Mouse (Mus musculus): ENCODE results near the gene Slc17a7. TPM values are rescaled to one million over a fixed set of nuclear protein-coding genes. Genes with fewer than 3 reads are reported as not detected.

Gene Slc17a7
- polyA plus RNA-seq, 1 experiment from 2014 or later: not detected

GRCm38 (mm10) chr7:45193871-45194785 is 30.4 kb downstream of the Slc17a7 start:
- no peaks in the 10 kb centered on the region for H3K9me3 ChIP-seq (replicated peaks)
- no peaks in the 10 kb centered on the region for H3K36me3 ChIP-seq (replicated peaks)
- no peak overlapping the region for H3K4me3 ChIP-seq (replicated peaks)
- H3K4me1 ChIP-seq (replicated peaks): no peaks in the 10 kb centered on the region
- 59% methylated on average over 17 of the region's 17 CpGs for WGBS (ENCODE audit: insufficient replicate concordance)
- H3K9ac ChIP-seq: no peak overlapping the region
- H3K27ac ChIP-seq (replicated peaks): no peak overlapping the region
- H3K27me3 ChIP-seq: peaks cover 76% of the 10 kb centered on the region
- no peak for ATAC-seq (ENCODE audit: insufficient read depth)
- H3K4me2 ChIP-seq: no peak overlapping the region

- Histone ChIP-seq H3K27ac (replicated peaks) (no peak overlapping the region), H3K27me3 (peaks cover 69% of the 10 kb centered on the region), H3K36me3 (replicated peaks) (no peaks in the 10 kb centered on the region), H3K9ac (no peak overlapping the region), H3K9me3 (replicated peaks) (no peaks in the 10 kb centered on the region), H3K4me3 (replicated peaks) (no peak overlapping the region), H3K4me2 (no peak overlapping the region), H3K4me1 (replicated peaks) (no peaks in the 10 kb centered on the region)
- ATAC-seq (ENCODE audit: insufficient read depth): no peak
- WGBS (ENCODE audit: insufficient replicate concordance): 52% methylated on average over 13 of the region's 13 CpGs
These were observed 31.8 kb downstream of the Slc17a7 start for GRCm38 (mm10) chr7:45195341-45196175.

GRCm38 (mm10) chr7:45196176-45196535 is 32.4 kb downstream of the Slc17a7 start:
- Histone ChIP-seq H3K4me3 (replicated peaks) (no peak overlapping the region), H3K4me2 (no peak overlapping the region), H3K36me3 (replicated peaks) (no peaks in the 10 kb centered on the region), H3K27me3 (peaks cover 64% of the 10 kb centered on the region), H3K4me1 (replicated peaks) (no peaks in the 10 kb centered on the region), H3K9me3 (replicated peaks) (no peaks in the 10 kb centered on the region), H3K27ac (replicated peaks) (no peak overlapping the region), H3K9ac (no peak overlapping the region)
- no peak for ATAC-seq (ENCODE audit: insufficient read depth)
- 58% methylated on average over 4 of the region's 4 CpGs for WGBS (ENCODE audit: insufficient replicate concordance)

GRCm38 (mm10) chr7:45196994-45197393 is 33.2 kb downstream of the Slc17a7 start:
- no peak overlapping the region for H3K4me2 ChIP-seq

GRCm38 (mm10) chr7:45198435-45198834 is 34.7 kb downstream of the Slc17a7 start:
- no peaks in the 10 kb centered on the region for H3K4me1 ChIP-seq (replicated peaks)
- H3K9ac ChIP-seq: no peak overlapping the region
- H3K4me2 ChIP-seq: no peak overlapping the region
- no peak for ATAC-seq (ENCODE audit: insufficient read depth)
- H3K27ac ChIP-seq (replicated peaks): no peak overlapping the region
- no peak overlapping the region for H3K4me3 ChIP-seq (replicated peaks)
- WGBS (ENCODE audit: insufficient replicate concordance): 8% methylated on average over 5 of the region's 5 CpGs
- peaks cover 50% of the 10 kb centered on the region for H3K27me3 ChIP-seq
- no peaks in the 10 kb centered on the region for H3K9me3 ChIP-seq (replicated peaks)
- H3K36me3 ChIP-seq (replicated peaks): no peaks in the 10 kb centered on the region

More at GRCm38 (mm10) chr7:45196994-45197393, 33.2 kb downstream of the Slc17a7 start:
- Histone ChIP-seq H3K27ac (replicated peaks) (no peak overlapping the region), H3K9me3 (replicated peaks) (no peaks in the 10 kb centered on the region), H3K9ac (no peak overlapping the region), H3K27me3 (peaks cover 56% of the 10 kb centered on the region), H3K4me3 (replicated peaks) (no peak overlapping the region), H3K4me1 (replicated peaks) (no peaks in the 10 kb centered on the region), H3K36me3 (replicated peaks) (no peaks in the 10 kb centered on the region)
- no peak for ATAC-seq (ENCODE audit: insufficient read depth)
- 41% methylated on average over 5 of the region's 5 CpGs for WGBS (ENCODE audit: insufficient replicate concordance)

GRCm38 (mm10) chr7:45198961-45199360 is 35.2 kb downstream of the Slc17a7 start:
- H3K9ac ChIP-seq: no peak overlapping the region
- no peaks in the 10 kb centered on the region for H3K36me3 ChIP-seq (replicated peaks)
- H3K4me1 ChIP-seq (replicated peaks): no peaks in the 10 kb centered on the region
- no peak overlapping the region for H3K4me2 ChIP-seq
- H3K9me3 ChIP-seq (replicated peaks): no peaks in the 10 kb centered on the region
- WGBS (ENCODE audit: insufficient replicate concordance): 68% methylated on average over 11 of the region's 11 CpGs
- H3K27me3 ChIP-seq: peaks cover 45% of the 10 kb centered on the region
- no peak for ATAC-seq (ENCODE audit: insufficient read depth)
- no peak overlapping the region for H3K4me3 ChIP-seq (replicated peaks)
- H3K27ac ChIP-seq (replicated peaks): no peak overlapping the region

- peaks cover 13% of the 10 kb centered on the region for H3K4me1 ChIP-seq (replicated peaks)
- H3K27ac ChIP-seq (replicated peaks): no peak overlapping the region
- H3K36me3 ChIP-seq (replicated peaks): no peaks in the 10 kb centered on the region
- no peak overlapping the region for H3K4me2 ChIP-seq
- H3K9me3 ChIP-seq (replicated peaks): no peaks in the 10 kb centered on the region
- H3K9ac ChIP-seq: no peak overlapping the region
- H3K27me3 ChIP-seq: peaks cover 21% of the 10 kb centered on the region
- H3K4me3 ChIP-seq (replicated peaks): no peak overlapping the region
- 51% methylated on average over 10 of the region's 10 CpGs for WGBS (ENCODE audit: insufficient replicate concordance)
- no peak for ATAC-seq (ENCODE audit: insufficient read depth)
These were observed 38.9 kb downstream of the Slc17a7 start for GRCm38 (mm10) chr7:45202654-45203053.

- Histone ChIP-seq H3K4me2 (peak within 1 kb of the TSS; percentile 80), H3K4me1 (replicated peaks) (peaks cover 13% of the 10 kb centered on the region), H3K4me3 (replicated peaks) (peak within 1 kb of the TSS; percentile 55), H3K27ac (replicated peaks) (no peak within 1 kb of the TSS), H3K9ac (0 out of 2 replicates have a peak within 1 kb of the TSS, but pooled peaks have one; percentile 21), H3K36me3 (replicated peaks) (no peaks in the 10 kb centered on the region), H3K27me3 (peaks cover 12% of the 10 kb centered on the region), H3K9me3 (replicated peaks) (no peaks in the 10 kb centered on the region)
- 5% methylated on average over 44 of the region's 44 CpGs for WGBS (ENCODE audit: insufficient replicate concordance)
- ATAC-seq (ENCODE audit: insufficient read depth): peak; percentile 84
These were observed 40.8 kb downstream of the Slc17a7 start, which contains the start of gene Ccdc155 for GRCm38 (mm10) chr7:45204380-45205143. Gene Ccdc155, minus strand, starts transcription at chr7:45204892.

GRCm38 (mm10) chr7:45208260-45208659 is 44.5 kb downstream of the Slc17a7 start:
- Histone ChIP-seq H3K9ac (no peak overlapping the region), H3K9me3 (replicated peaks) (no peaks in the 10 kb centered on the region), H3K4me3 (replicated peaks) (no peak overlapping the region), H3K27ac (replicated peaks) (no peak overlapping the region), H3K4me1 (replicated peaks) (peaks cover 33% of the 10 kb centered on the region), H3K27me3 (peaks cover 26% of the 10 kb centered on the region), H3K36me3 (replicated peaks) (no peaks in the 10 kb centered on the region), H3K4me2 (no peak overlapping the region)
- 62% methylated on average over 6 of the region's 6 CpGs for WGBS (ENCODE audit: insufficient replicate concordance)
- no peak for ATAC-seq (ENCODE audit: insufficient read depth)

- no peaks in the 10 kb centered on the region for H3K36me3 ChIP-seq (replicated peaks)
- WGBS (ENCODE audit: insufficient replicate concordance): 13% methylated on average over 10 of the region's 10 CpGs
- peak overlapping the region; percentile 65 for H3K4me2 ChIP-seq
- no peak overlapping the region for H3K27ac ChIP-seq (replicated peaks)
- no peak for ATAC-seq (ENCODE audit: insufficient read depth)
- H3K9ac ChIP-seq: no peak overlapping the region
- H3K9me3 ChIP-seq (replicated peaks): no peaks in the 10 kb centered on the region
- peaks cover 29% of the 10 kb centered on the region for H3K4me1 ChIP-seq (replicated peaks)
- peak overlapping the region; percentile 30; the same call in 1 of the 2 replicates for H3K4me3 ChIP-seq (replicated peaks)
- H3K27me3 ChIP-seq: peaks cover 47% of the 10 kb centered on the region
These were observed 47.3 kb downstream of the Slc17a7 start for GRCm38 (mm10) chr7:45211070-45211469.
